Mouse (Mus musculus): ENCODE measurements around the gene Angel2.

Gene Angel2

GRCm38 (mm10) chr1:190930181-190930580, 5.3 kb downstream of the Angel2 start:
- DNase-seq = no peak

DNA sequence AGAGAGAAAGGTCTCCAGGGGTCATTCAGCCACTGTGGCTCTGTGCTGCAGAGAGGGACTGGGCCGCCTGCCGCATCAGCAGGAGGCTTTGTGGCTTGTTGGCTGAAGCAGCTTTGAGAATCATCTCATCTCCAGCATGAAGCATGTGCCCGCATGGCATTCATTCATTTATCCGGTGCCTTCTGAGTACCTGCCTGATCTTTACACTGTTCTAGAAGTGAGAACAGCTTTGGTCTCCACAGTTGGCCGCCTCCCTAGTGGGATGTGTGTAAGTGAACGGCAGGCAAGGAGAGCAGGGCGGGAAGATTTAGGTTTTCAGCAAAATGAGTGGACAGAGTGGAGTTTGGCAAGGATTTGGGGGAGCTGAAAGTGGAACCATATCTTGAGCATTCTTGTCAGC, 14.9 kb downstream of the Angel2 start:
- peak; percentile 71 to 79 for DNase-seq

- peak; percentile 82 to 90 for DNase-seq
Measured at GRCm38 (mm10) chr1:190944109-190944760, 19.3 kb downstream of the Angel2 start.

GRCm38 (mm10) chr1:190947986-190948385, 23.1 kb downstream of the Angel2 start:
- no peak for DNase-seq

GRCm38 (mm10) chr1:190948439-190948838, 23.5 kb downstream of the Angel2 start:
- DNase-seq = peak; percentile 40 to 65

DNA sequence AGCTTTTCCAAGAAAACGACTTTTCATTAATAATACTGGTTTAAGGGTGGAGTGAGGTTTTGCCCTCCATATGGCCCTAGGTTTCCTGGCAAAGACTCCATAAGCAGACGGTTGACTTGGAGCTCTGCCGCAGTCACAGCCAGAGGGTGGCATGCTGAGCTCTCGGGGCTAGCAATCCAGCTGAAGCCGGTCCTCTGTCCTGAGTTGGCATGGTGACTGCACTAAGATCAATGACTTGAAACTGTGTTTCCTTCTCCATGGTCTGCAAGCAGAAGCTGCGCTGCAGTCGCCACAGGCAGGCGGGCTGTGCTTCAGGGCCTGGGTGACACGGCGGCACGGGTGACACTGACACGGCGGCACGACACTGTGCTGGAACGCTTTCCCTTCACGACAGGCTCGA, 23.9 kb downstream of the Angel2 start:
- peak; percentile 69 to 76 for DNase-seq

GRCm38 (mm10) chr1:190951014-190951413, 26.1 kb downstream of the Angel2 start:
- DNase-seq = no peak

DNA sequence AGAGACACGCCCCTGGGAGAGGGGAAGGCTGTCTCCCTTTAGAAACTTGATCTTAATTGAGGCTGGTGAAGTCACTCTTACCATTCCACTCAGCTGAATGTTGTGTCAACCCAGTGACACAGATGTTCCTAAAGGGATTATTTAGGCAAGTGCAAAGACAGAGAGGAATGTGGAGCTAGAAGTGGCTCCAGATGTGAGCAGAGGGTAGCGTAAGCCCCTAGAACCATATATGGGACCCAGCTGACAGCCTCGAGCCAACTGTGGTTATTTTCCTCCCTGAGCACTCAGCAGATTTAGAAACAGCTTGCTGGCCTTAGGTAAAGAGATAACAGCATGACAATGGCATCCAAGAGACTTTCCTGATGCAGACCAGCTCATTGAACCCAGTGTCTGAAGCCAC, 28.1 kb downstream of the Angel2 start:
- DNase-seq = no peak

DNA sequence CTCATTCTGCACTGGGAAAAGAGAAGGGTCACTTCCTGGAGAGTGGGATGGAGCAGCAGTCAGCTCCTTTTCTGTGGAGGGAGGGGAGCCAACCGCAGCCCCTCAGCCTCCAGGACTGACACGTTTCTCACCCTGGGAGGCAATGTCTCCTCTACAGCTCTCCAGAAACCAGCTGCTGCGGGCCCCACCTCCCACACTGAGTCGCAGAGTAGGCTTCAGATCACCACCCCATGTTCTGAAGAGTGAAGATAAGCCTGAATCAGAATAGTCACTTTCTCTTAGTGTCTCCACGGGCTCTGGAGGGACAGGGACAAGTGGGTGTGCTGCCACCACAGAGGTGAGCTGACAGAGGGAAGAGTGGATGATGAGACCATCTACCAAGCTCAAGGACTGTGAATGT, 33.9 kb downstream of the Angel2 start:
- no peak for DNase-seq

DNA sequence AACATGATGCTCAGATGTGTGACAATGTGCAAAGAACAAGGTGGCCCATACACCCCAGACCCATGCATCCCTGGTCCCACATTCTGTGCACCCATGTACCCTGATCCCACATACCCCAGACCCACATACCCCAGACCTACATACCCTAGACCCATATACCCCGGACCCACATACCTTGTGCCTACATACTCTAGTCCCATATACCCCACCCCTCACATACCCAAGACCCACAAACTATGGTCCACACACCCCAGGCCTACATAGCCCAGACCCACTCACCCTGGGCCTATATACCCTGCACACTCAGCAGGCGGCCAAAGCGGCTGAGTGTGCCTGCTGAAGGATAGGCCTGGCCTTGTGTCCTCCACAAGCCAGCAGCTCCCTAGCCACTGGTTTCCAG, 37.8 kb downstream of the Angel2 start:
- DNase-seq = no peak

DNA sequence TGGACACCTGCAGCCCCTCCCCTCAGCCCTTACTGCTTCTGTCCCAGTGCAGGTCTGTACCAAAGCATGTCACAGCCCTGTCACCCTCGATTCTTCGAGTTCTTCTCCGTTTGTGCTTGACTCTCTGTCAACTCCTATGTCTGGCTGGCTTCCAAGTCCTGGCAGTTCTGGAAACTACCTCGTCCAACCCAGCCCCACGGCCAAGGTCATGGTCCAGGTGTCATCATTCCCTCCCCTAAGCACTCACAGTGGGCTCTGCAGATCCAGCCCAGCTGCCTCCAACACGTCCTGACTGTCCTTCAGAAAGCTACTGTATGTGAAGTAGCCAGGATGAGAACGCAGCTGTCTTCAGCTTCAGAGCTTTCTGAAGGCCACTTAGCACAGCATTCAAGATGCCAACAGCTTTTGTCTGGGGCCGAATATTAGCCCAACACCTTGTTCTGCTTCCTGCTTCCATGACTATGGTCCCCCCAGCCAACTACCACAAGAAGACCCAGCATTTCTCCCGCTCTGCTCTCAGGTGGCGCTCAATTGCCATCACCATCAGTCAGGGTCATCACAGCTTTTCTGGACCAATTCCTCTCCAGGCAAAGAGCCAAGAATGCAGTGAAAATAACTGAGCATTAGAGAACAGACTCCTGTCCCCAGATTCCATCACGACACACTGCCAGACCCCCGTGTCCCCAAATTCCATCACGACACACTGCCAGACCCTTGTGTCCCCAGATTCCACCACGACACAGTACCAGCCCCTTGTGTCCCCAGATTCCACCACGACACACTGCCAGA, 40.3 kb downstream of the Angel2 start:
- DNase-seq = peak in 1 of 2 experiments; percentile 47

- no peak for DNase-seq
Measured at GRCm38 (mm10) chr1:190968010-190968409, 43.1 kb downstream of the Angel2 start.

DNA sequence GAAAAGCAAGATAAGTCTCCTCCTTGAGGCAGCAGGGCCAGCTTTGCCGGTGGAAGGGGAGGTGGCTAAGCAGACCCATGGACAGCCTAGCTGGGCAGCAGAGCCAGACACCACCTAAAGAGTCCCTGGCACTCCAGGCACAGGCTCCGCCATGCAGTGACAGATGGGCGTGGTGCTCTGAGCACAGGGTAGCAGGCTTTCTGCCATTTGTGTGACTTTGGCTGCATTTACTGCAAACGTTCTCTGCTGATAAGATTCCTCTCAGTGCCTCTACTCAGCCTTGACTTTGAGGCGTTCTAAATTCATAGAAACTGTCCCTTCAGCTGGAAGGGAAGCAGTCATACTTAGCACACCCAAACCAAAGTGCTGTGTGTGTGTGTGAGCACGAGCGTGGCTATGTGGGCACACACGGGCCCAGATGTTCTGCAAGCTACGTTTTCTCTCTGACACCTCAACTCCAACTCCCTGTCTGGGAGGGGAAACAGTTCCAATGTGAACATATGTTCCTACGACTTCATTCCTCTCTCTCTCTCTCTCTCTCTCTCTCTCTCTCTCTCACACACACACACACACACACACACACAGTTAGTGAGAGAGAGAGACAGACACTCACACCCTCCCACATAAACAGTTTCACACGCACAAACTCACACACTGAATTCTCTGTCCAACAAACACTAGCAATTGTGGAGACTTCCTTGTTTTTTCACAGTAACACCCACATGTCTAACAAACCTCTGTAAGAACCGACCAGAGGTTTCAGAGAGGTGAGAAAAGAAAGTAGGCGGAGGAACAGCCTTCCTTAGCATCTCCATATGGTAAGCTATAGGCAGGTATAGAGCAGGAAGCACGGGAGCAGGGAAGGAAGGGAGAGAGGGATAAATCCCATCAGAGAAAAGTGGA, 47.0 kb downstream of the Angel2 start:
- peak; percentile 67 to 77 for DNase-seq

- DNase-seq = no peak
Measured at GRCm38 (mm10) chr1:190972612-190973192, 47.8 kb downstream of the Angel2 start.

DNA sequence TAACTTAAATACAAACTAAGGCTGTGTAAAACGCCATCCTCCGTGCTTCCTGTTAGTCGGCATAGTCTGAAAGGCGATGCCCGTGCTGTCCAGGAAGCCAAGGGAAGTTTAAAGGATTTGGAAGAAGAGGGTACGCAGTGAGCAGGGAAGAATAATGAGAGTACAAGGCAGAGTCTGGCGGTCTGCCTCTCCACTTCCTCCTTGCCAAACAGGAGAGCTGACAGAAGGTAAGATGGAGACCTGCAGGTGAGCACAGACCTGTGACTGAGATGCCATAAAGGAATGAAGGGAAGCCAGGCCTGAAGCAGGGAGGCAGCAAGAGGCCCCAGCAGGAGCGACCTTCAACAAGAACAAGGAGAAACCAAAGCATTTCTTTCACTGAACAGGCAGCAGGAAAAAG, 49.3 kb downstream of the Angel2 start:
- DNase-seq = peak; percentile 54 to 64

DNA sequence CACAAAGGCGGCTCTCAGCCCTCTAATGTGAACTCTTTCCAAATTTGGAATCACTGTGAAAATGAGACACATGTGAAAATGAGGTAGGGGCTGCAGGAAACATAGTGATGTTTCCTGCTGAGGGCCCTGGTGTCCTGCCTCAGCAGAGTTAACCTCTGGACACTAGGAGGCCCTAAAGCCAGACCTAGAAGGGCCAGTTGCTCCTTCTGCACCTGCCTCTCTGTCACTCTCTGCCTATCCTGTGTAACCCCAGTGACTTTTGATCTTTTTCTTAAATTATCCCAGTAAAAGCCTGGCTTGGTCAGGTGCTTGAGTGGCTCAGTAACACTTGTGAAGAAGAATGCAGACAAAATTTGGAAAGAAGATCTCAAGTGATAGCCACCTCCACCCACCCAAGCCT, 49.9 kb downstream of the Angel2 start:
- DNase-seq = no peak

DNA sequence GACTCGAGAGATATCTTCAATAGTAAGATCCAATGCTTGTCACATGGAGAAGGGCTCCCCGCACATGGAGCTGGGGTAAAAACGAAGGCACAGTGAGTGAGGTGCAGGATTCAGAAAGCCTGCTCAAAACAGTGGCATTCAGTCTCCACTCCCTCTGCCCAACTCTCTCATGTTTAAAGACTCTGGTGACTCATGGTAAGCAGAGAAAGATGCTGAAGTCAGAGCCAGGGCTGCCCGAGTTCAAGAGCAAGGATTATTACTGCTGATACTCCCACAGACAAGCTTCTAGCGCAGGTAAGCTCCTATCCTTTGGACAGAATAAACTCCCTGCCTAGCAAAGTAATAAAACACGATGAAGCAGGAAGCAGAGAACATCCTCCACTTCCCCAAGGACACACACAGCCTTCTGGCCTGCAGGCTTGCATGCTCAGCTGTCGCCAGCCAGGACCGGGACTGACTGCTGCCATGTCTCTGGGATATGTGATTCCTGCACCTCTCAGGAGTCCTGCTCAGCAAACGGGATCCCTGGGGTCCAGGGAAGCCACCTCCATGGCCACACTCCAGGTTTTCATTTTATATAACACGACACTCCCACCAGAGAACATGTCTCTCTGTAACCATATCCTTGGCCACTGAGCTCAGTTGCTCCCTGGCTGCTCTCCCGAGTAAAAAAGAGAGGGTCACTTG, 52.1 kb downstream of the Angel2 start:
- DNase-seq = no peak

DNA sequence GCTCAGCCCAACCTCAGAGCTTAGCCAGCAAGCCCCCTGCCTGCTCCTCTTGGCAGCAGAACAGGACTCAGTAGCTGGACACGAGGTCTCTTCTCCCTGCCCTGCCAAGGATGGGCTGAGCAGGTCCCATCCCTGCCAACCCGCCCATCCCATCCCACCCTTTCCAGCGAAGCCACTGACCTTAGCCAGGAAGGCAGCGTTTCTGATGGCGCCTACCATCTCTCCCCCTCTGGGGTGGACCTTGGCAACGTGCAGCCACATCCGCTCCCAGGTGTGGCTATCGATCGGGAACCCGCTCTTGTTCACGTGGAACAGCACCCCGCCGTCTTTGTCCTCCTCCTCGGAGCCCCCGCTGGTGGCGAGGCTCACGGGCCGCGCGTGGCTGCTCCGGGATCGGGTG, 53.1 kb downstream of the Angel2 start:
- DNase-seq = peak; percentile 23 to 42

GRCm38 (mm10) chr1:190978511-190979073, 53.7 kb downstream of the Angel2 start:
- DNase-seq = peak; percentile 28 to 36

- DNase-seq = peak; percentile 51 to 70
Measured at GRCm38 (mm10) chr1:190979100-190979563, 54.2 kb downstream of the Angel2 start, which contains the start of gene Vash2. Gene Vash2 (minus strand): TSS chr1:190979296.

- DNase-seq = no peak
Measured at GRCm38 (mm10) chr1:190980470-190980869, 55.6 kb downstream of the Angel2 start.

- DNase-seq = no peak
Measured at GRCm38 (mm10) chr1:190981412-190981811, 56.5 kb downstream of the Angel2 start.

All from cerebellum, postnatal 25 days (tissue).